In the genomic region with DNA sequence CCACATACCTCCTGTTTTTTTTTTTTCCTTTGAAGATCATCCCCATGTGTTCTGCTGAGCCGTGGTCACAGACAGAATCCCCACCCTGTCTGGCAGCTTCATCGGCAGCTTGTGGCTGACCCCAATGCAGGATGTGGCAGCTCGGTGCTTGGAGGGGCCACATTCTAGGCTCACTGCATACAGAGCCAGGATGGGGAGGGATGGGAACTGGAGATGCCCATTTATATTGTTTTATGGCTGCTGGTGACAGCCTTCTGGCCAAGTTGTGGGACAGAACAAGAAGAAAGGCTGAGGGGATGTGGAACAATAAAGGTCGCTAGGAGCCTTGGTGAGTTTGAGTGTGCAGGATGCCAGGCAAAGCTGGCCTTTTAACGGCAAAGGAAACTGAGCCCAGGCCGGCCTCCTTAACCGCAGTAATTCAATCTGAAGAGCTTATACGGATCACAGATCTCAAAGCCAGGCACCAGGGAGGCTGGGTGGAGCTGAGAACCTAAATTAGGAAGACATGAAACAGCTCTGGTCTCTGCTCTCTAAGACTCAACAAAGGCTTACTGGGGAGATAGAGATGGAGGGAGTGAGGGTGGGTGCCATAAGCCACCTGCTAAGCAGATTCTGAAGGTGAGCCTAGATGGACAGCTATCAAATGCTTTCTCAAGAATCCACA, we compare ENCODE assay signal across 21 mouse cellular contexts.
DNase-seq lines count a peak whose midpoint lies in the region; ATAC-seq and TF ChIP-seq lines count a peak whose summit lies in the region.
"Had no signal": no experiment of that assay in that cellular context is flagged by ENCODE, and none has a peak within 500 bp of the region (broad histone marks: within the 10 kb centered on the region; RNA-seq: fewer than 3 reads in every experiment).

No protein-coding gene starts in this region.

- ATAC-seq in heart, postnatal 0 days (ENCODE audit: insufficient read depth, low read depth): no peak
- ATAC-seq in midbrain, embryonic 13.5 days: no peak
- ATAC-seq in neural tube, embryonic 14.5 days (ENCODE audit: low read depth): peak; percentile 41; the same call in 1 of the 2 replicates
- no peak for ATAC-seq in CD4-positive, CD25-positive, alpha-beta regulatory T cell, adult 4 months
- ATAC-seq: forebrain, embryonic 16.5 days had no signal

- peak; percentile 14 for DNase-seq in embryo, embryonic 10 days (ENCODE audit: low spot score)
- no peak for DNase-seq in embryo, embryonic 9.5 days (ENCODE audit: extremely low spot score)
- no peak for DNase-seq in heart, postnatal 0 days (ENCODE audit: low spot score)
- no peak for DNase-seq in heart, adult 11 months
- DNase-seq in midbrain, embryonic 10.5 days (ENCODE audit: low spot score): no peak
- DNase-seq: adrenal gland, postnatal 14 days; cerebellum, adult 8-10 months; gastrocnemius, postnatal 25 days; liver; lung, postnatal 4 days; right cerebral cortex, postnatal 25 days; spleen, adult 18-20 months had no signal

- peak overlapping the region; percentile 23; the same call in 1 of the 2 replicates for H3K4me2 ChIP-seq in heart, postnatal 0 days (ENCODE audit: low read depth, low read length)
- no peak overlapping the region for H3K4me2 ChIP-seq in midbrain, embryonic 13.5 days (replicated peaks)
- H3K4me2 ChIP-seq in neural tube, embryonic 14.5 days (ENCODE audit: low read depth, low read length): no peak overlapping the region
- H3K4me2 ChIP-seq: hindbrain, embryonic 14.5 days; liver, embryonic 15.5 days; lung, embryonic 15.5 days had no signal

- H3K27me3 ChIP-seq in heart, postnatal 0 days (ENCODE audit: control insufficient read depth, insufficient read depth, low read length): peaks cover 21% of the 10 kb centered on the region
- H3K27me3 ChIP-seq in midbrain, embryonic 10.5 days (ENCODE audit: low read depth, poor library complexity, severe bottlenecking): no peaks in the 10 kb centered on the region
- no peaks in the 10 kb centered on the region for H3K27me3 ChIP-seq in midbrain, embryonic 13.5 days
- no peaks in the 10 kb centered on the region for H3K27me3 ChIP-seq in neural tube, embryonic 14.5 days (ENCODE audit: control insufficient read depth, insufficient read depth, low read length)
- H3K27me3 ChIP-seq: liver, embryonic 15.5 days; lung, embryonic 15.5 days had no signal

- no peak for TF ChIP-seq EP300 in heart, postnatal 0 days (IDR thresholded peaks at IDR 0.05; ENCODE audit: low read depth)

- H3K9ac ChIP-seq in heart, postnatal 0 days (replicated peaks; ENCODE audit: low read depth, low read length): no peak overlapping the region
- no peak overlapping the region for H3K9ac ChIP-seq in midbrain, embryonic 13.5 days (replicated peaks)
- no peak overlapping the region for H3K9ac ChIP-seq in neural tube, embryonic 14.5 days (replicated peaks; ENCODE audit: low read depth, low read length)
- H3K9ac ChIP-seq: hindbrain, embryonic 14.5 days; liver, embryonic 15.5 days; lung, embryonic 15.5 days had no signal

- no peaks in the 10 kb centered on the region for H3K9me3 ChIP-seq in heart, postnatal 0 days (replicated peaks; ENCODE audit: control insufficient read depth, low read length)
- peaks cover 4% of the 10 kb centered on the region for H3K9me3 ChIP-seq in midbrain, embryonic 10.5 days (replicated peaks)
- H3K9me3 ChIP-seq in midbrain, embryonic 13.5 days: peaks cover 7% of the 10 kb centered on the region
- no peaks in the 10 kb centered on the region for H3K9me3 ChIP-seq in neural tube, embryonic 14.5 days (ENCODE audit: control insufficient read depth, low read length)
- H3K9me3 ChIP-seq: limb, embryonic 10.5 days; liver, embryonic 15.5 days; lung, embryonic 15.5 days had no signal

- no peak overlapping the region for H3K4me3 ChIP-seq in heart, postnatal 0 days (ENCODE audit: low read depth, low read length)
- H3K4me3 ChIP-seq in midbrain, embryonic 10.5 days: no peak overlapping the region
- H3K4me3 ChIP-seq in midbrain, embryonic 13.5 days (replicated peaks): no peak overlapping the region
- H3K4me3 ChIP-seq in neural tube, embryonic 14.5 days (ENCODE audit: low read depth, low read length): no peak overlapping the region
- H3K4me3 ChIP-seq: limb, embryonic 10.5 days; liver, embryonic 15.5 days; lung, embryonic 15.5 days; myocyte had no signal

- no peaks in the 10 kb centered on the region for H3K36me3 ChIP-seq in heart, postnatal 0 days (replicated peaks; ENCODE audit: control insufficient read depth, insufficient read depth, low read length)
- H3K36me3 ChIP-seq in midbrain, embryonic 10.5 days: no peaks in the 10 kb centered on the region
- H3K36me3 ChIP-seq in midbrain, embryonic 13.5 days: 0 out of 2 replicates have a peak, but pooled peaks cover 3% of the 10 kb centered on the region
- no peaks in the 10 kb centered on the region for H3K36me3 ChIP-seq in neural tube, embryonic 14.5 days (ENCODE audit: control insufficient read depth, insufficient read depth, low read length)
- H3K36me3 ChIP-seq: limb, embryonic 10.5 days; liver, embryonic 15.5 days; lung, embryonic 15.5 days had no signal

- TF ChIP-seq CTCF in heart, postnatal 0 days (IDR thresholded peaks at IDR 0.05; ENCODE audit: low read depth): no peak

- 43% methylated on average over 8 of the region's 8 CpGs for WGBS in heart, postnatal 0 days
- WGBS in midbrain, embryonic 10.5 days: 46% methylated on average over 8 of the region's 8 CpGs
- WGBS in midbrain, embryonic 13.5 days: 25% methylated on average over 8 of the region's 8 CpGs
- 12% methylated on average over 8 of the region's 8 CpGs for WGBS in neural tube, embryonic 14.5 days

- H3K4me1 ChIP-seq in heart, postnatal 0 days (ENCODE audit: control insufficient read depth, insufficient read depth): no peaks in the 10 kb centered on the region
- peaks cover 12% of the 10 kb centered on the region for H3K4me1 ChIP-seq in midbrain, embryonic 10.5 days
- H3K4me1 ChIP-seq in midbrain, embryonic 13.5 days (replicated peaks): peaks cover 12% of the 10 kb centered on the region
- H3K4me1 ChIP-seq in neural tube, embryonic 14.5 days (ENCODE audit: control insufficient read depth, insufficient read depth, low read length): peaks cover 6% of the 10 kb centered on the region; the same call in 1 of the 2 replicates
- H3K4me1 ChIP-seq: liver, embryonic 15.5 days; lung, embryonic 15.5 days had no signal

- no peak overlapping the region for H3K27ac ChIP-seq in heart, postnatal 0 days (ENCODE audit: low read depth)
- 0 out of 2 replicates have a peak overlapping the region, but pooled peaks have one; percentile 10 for H3K27ac ChIP-seq in midbrain, embryonic 10.5 days (replicated peaks)
- no peak overlapping the region for H3K27ac ChIP-seq in midbrain, embryonic 13.5 days
- H3K27ac ChIP-seq in neural tube, embryonic 14.5 days (ENCODE audit: low read depth, low read length): no peak overlapping the region
- H3K27ac ChIP-seq: hindbrain, embryonic 14.5 days; limb, embryonic 10.5 days; liver, embryonic 15.5 days; lung, embryonic 15.5 days had no signal
